Mouse (Mus musculus): Measurements from ENCODE around the gene Colec11.

GRCm38 (mm10) chr12:28623195-28623594 is at the start of gene Colec11:
- no peak for TF ChIP-seq POLR2A (IDR thresholded peaks at IDR 0.05; ENCODE audit: insufficient read depth, low read length)
- no peak for TF ChIP-seq CTCF (IDR thresholded peaks at IDR 0.05; ENCODE audit: low read depth, low read length)
- no peak for TF ChIP-seq EP300 (IDR thresholded peaks at IDR 0.05; ENCODE audit: insufficient read depth, low read depth, low read length)

Data from ES-Bruce4 (cell line).